Mouse (Mus musculus) lung, embryonic 15.5 days (tissue): ENCODE results near the gene Nox1. TPM values are rescaled to one million over a fixed set of nuclear protein-coding genes. Genes with fewer than 3 reads are reported as not detected.

ENCODE experiments used
- ATAC-seq: fragments of 200-750 bp; cut with Nextera tagmentation; 2 replicates; pipeline ENCODE4 v1.8.0; 2017; ENCODE audit warnings: moderate number of reproducible peaks, borderline replicate concordance; ENCODE audit not compliant: low FRiP score, low TSS enrichment; ENCODE audit errors: extremely low read depth
- H3K27ac ChIP-seq: fragments of 300-500 bp; sonication (generic); 2 replicates; pipeline ENCODE4 v1.5.1; 2015; ENCODE audit warnings: moderate library complexity, mild to moderate bottlenecking, inconsistent platforms
- H3K27me3 ChIP-seq: fragments of 300-500 bp; sonication (generic); 2 replicates; pipeline ENCODE4 v1.6.1; 2015; ENCODE audit warnings: inconsistent platforms
- H3K36me3 ChIP-seq: fragments of 300-500 bp; sonication (generic); 2 replicates; pipeline ENCODE4 v1.6.1; 2015; ENCODE audit warnings: inconsistent platforms
- H3K4me1 ChIP-seq: fragments of 300-500 bp; sonication (generic); 2 replicates; pipeline ENCODE4 v1.6.1; 2015; ENCODE audit warnings: inconsistent platforms
- H3K4me2 ChIP-seq: fragments of 300-500 bp; sonication (generic); 2 replicates; pipeline ENCODE4 v1.6.1; 2015; ENCODE audit warnings: inconsistent platforms, mild to moderate bottlenecking, moderate library complexity
- H3K4me3 ChIP-seq: fragments of 300-500 bp; sonication (generic); 2 replicates; pipeline ENCODE4 v1.5.1; 2015; ENCODE audit warnings: mild to moderate bottlenecking, inconsistent platforms
- H3K9ac ChIP-seq: fragments of 300-500 bp; sonication (generic); 2 replicates; pipeline ENCODE4 v1.6.1; 2015; ENCODE audit warnings: inconsistent platforms
- H3K9me3 ChIP-seq: fragments of 300-500 bp; sonication (generic); 2 replicates; pipeline ENCODE4 v1.6.1; 2016; ENCODE audit warnings: inconsistent platforms
- WGBS: fragments of 180-500 bp; shearing (Covaris S2); methylation state at CpG from one replicate; pipeline ENCODE4 v1.1.7; 2015; 5-methylcytosine and 5-hydroxymethylcytosine counted together
- microRNA-seq: library from miRNA; unstranded; fragments of <30 nt; microRNA quantifications from one replicate; pipeline ENCODE4, GENCODE M21; 2016
- polyA plus RNA-seq: library from polyadenylated mRNA; unstranded; fragments of >200 nt; fragmentation: Nextera tagmentation; extraction: Ambion mirVana; gene quantifications from 2 replicates; pipeline ENCODE4 v1.2.1, GENCODE M21; 2015

Gene Nox1
- polyA plus RNA-seq, 1 experiment from 2014 or later = 1.9 TPM

DNA sequence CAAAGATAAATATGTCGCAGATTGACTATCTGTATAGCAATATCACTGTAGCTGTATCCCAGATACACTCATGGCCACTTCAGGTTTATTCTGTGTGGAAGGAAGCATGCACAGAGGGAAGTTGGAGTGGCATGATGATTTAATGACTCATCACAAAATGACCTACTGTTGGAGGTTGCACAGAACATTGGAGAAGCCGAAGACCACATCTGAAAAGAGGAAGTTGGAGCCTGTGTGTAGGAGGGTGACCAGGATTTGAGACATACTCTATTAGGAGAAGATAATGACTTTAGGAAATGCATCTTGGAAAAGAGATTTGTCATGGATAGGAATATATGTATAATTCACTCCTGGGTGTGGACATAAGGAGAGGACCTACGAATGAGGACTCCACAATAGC lies 105.3 kb downstream of the Nox1 start:
- Histone ChIP-seq H3K9me3 (no peaks in the 10 kb centered on the region), H3K9ac (no peak overlapping the region), H3K27me3 (no peaks in the 10 kb centered on the region; the same call in 1 of the 2 replicates), H3K36me3 (no peaks in the 10 kb centered on the region), H3K4me3 (no peak overlapping the region), H3K4me1 (no peaks in the 10 kb centered on the region), H3K4me2 (no peak overlapping the region), H3K27ac (no peak overlapping the region)
- 54% methylated on average over 3 of the region's 3 CpGs for WGBS
- ATAC-seq = no peak

DNA sequence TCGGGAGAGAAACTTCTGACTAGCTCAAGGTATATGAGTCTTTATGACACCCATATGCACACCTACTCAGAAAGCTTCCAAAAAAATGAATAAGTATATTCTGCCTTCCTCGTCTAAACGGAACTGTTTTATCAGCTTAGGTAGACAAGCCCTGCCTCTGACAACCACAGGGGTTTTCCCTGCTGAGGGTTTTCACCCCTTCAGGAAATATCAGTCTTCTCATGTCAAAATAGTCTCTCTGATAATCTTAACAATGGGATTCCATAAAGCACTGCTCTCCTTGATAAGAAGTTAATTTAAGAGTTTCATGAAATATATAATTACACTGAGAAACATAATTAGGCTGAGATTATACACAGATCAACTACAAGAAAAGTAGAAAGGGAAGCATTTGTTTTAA lies 110.0 kb downstream of the Nox1 start:
- ATAC-seq = no peak
- no peak overlapping the region for H3K4me3 ChIP-seq
- WGBS = 43% methylated on average over 3 of the region's 3 CpGs

DNA sequence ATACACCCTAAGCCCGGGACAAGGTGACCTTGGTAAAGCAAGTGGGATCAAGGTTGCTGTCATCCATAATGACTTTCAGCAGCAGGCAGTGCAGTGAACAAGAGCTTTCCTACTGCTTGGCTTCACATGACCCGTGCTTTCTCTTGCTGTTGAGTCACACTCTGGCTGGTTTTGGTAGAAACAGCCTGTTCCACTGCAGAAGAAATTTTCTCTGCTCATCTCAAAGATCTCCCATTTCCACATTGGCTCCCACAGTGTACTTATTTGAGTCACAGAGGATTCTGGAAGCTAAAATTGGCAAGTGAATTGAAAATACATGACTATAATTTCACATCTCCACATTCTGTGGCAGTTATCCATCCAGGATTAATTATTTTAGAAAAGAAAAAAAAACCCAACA lies 119.1 kb downstream of the Nox1 start:
- Histone ChIP-seq H3K27ac (no peak overlapping the region), H3K4me2 (no peak overlapping the region), H3K4me3 (no peak overlapping the region), H3K9me3 (no peaks in the 10 kb centered on the region), H3K9ac (no peak overlapping the region), H3K36me3 (no peaks in the 10 kb centered on the region), H3K4me1 (no peaks in the 10 kb centered on the region), H3K27me3 (no peaks in the 10 kb centered on the region)
- no peak for ATAC-seq
- 58% methylated on average over 2 of the region's 2 CpGs for WGBS

More for the DNA sequence above, 110.0 kb downstream of the Nox1 start:
- Histone ChIP-seq H3K9ac (no peak overlapping the region), H3K9me3 (no peaks in the 10 kb centered on the region), H3K4me1 (no peaks in the 10 kb centered on the region), H3K27ac (no peak overlapping the region), H3K27me3 (no peaks in the 10 kb centered on the region), H3K36me3 (no peaks in the 10 kb centered on the region), H3K4me2 (no peak overlapping the region)

DNA sequence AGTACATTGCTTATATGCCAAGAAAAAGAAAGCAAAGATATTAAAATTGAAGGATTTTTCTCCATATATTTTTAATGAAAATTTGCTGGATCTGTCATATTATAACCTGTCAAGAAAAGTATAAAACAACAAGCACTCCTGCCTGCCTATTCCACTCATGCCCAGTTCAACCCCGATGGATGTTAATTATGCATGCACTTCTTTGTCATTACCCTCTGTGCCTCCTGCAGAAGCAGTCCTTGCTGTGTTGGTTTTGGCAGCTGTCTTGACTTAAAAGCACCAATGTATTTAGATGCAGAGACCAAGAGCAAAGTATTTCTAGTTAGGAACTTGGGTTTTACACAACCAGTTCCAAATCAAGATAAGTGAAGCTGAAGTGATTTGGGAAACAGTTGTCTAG lies 136.3 kb downstream of the Nox1 start:
- no peak for ATAC-seq
- no peaks in the 10 kb centered on the region for H3K9me3 ChIP-seq
- no peaks in the 10 kb centered on the region for H3K4me1 ChIP-seq
- H3K36me3 ChIP-seq = peaks cover 3% of the 10 kb centered on the region
- H3K27ac ChIP-seq = no peak overlapping the region
- H3K4me3 ChIP-seq = no peak overlapping the region
- no peak overlapping the region for H3K9ac ChIP-seq
- no peak overlapping the region for H3K4me2 ChIP-seq
- no peaks in the 10 kb centered on the region for H3K27me3 ChIP-seq
- WGBS = 82% methylated on average over 1 of the region's 1 CpGs

DNA sequence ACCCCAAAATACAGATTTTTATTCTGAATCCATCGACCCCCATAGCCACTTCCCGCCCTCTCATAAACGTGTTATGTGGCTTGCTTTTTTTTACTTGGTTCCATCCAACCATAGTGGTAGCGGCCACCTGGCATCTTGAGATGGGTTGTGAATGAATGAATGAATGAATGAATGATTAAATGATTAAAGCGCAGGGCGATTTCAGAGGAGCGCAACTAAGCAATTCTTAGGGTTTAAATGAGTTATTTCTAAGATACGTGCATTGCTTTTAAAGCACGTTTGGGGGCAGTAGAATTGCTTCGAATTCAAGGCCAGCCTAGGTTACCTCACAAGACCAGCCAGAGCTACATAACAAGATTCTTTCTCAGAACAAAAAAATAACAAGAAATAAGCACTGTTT lies 162.0 kb downstream of the Nox1 start:
- 18% methylated on average over 10 of the region's 10 CpGs for WGBS
- no peak for ATAC-seq
- H3K4me3 ChIP-seq = peak overlapping the region; percentile 65
- H3K4me1 ChIP-seq = no peaks in the 10 kb centered on the region
- peak overlapping the region; percentile 72 for H3K9ac ChIP-seq
- peaks cover 14% of the 10 kb centered on the region; the same call in 1 of the 2 replicates for H3K36me3 ChIP-seq
- no peaks in the 10 kb centered on the region for H3K9me3 ChIP-seq
- peak overlapping the region; percentile 54 for H3K4me2 ChIP-seq
- peak overlapping the region; percentile 92 for H3K27ac ChIP-seq
- H3K27me3 ChIP-seq = no peaks in the 10 kb centered on the region

DNA sequence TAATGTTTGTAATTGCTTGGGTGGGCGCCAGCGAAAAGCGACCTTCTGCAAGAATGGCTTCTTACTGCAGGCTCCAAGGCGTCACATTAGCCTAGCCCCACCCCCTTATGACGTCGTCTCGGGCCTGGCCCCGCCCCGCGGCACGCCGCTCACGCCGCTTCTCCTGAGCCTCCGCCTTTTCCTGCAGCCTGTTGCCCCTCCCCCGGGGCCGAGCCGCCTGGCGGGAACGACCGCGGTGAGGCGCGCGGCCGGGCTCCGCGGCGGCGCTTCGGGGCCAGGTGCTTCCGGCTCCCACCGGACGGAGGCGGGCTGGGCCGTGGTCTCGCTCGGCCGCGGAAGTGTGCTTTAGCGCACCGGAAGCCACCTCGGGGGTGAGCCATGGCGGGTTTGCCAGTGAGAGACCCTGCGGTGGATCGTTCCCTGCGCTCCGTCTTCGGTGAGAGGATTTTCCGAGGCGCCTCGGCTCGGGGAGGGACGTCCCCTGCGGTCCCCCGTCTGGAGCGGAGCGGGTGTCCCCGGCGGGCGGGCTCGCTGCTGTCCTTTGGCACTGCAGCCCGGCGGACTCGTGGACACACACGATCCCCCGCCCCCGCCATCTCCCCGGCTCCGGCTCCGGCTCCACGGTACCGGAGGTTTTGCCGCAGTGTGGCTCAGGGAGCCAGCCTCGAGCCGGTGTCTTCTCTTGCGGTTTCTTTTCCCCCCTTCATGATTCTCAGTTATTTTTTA lies 162.6 kb downstream of the Nox1 start, which contains the start of gene Cstf2:
TSS of gene Cstf2 (plus strand) at position 201 of the 726 bp plus-strand sequence.
- Histone ChIP-seq H3K27me3 (no peaks in the 10 kb centered on the region), H3K27ac (peak within 1 kb of the TSS; percentile 92), H3K4me1 (no peaks in the 10 kb centered on the region), H3K9ac (peak within 1 kb of the TSS; percentile 72), H3K4me2 (peak within 1 kb of the TSS; percentile 54), H3K36me3 (peaks cover 14% of the 10 kb centered on the region; the same call in 1 of the 2 replicates), H3K4me3 (peak within 1 kb of the TSS; percentile 65), H3K9me3 (no peaks in the 10 kb centered on the region)
- peak; percentile 99 for ATAC-seq
- 23% methylated on average over 61 of the region's 77 CpGs for WGBS

DNA sequence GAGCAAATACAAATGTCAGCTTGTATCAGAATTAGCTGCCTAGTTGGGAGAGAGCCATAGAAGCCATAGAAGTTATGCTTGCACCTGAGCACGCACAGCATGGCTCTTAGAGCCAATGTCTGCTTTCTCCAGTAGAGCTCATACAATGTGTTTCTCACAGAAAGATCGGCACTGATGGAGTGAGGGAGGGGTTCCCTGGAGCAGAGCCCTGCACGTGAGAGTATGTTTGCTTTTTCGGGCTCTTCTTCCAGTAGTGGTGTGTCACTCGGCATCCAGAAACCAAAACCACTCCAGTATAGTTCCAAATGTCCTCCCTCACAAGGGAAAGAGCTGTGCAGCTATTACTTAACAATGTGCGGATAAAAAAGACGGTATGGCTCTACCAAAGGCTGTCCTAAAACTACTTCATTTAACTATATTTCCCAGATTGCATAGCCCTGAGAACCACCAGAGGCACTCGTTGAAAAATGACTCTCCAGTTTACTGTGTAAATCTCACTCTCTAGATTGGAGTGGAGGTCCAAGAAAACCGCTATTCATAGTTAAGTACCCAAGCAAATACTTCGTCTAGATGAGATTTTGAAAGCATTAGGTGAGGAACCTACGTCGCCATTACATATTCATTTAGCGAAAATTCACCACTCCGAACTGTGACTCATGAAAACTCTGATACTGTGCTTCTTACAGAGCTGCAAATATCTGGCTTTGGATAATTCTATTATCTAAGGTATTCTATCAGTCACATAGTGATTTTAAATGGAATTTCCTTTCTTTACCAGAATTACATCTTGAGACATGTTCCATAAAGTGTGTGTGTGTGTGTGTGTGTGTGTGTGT lies 163.5 kb downstream of the Nox1 start:
- H3K4me1 ChIP-seq = no peaks in the 10 kb centered on the region
- peak overlapping the region; percentile 92 for H3K27ac ChIP-seq
- H3K27me3 ChIP-seq = no peaks in the 10 kb centered on the region
- peaks cover 14% of the 10 kb centered on the region; the same call in 1 of the 2 replicates for H3K36me3 ChIP-seq
- peak overlapping the region; percentile 65 for H3K4me3 ChIP-seq
- no peak overlapping the region for H3K9ac ChIP-seq
- H3K4me2 ChIP-seq = peak overlapping the region; percentile 41
- 46% methylated on average over 14 of the region's 14 CpGs for WGBS
- no peaks in the 10 kb centered on the region for H3K9me3 ChIP-seq
- ATAC-seq = peak; percentile 19; the same call in 1 of the 2 replicates

DNA sequence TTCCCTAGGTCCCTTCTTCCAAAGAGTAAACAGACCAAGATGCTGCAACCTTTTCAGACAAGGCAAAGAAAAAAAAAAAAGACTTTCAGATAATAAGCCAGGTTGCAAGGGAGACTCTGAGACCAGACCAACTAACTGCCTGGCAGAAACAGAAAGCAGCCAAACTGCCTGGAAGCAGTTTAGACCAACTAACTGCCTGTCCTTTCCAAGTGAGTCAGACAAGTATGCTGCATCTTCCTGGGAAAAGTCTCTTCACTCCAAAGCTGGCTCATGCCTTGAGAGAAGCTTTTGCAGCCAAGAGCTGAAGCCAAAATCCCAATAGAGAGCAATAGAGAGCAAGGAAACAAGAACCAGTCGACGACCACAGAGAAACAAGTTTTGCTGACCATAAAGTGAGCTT lies 164.9 kb downstream of the Nox1 start:
- Histone ChIP-seq H3K9ac (no peak overlapping the region), H3K9me3 (no peaks in the 10 kb centered on the region), H3K27me3 (no peaks in the 10 kb centered on the region), H3K36me3 (0 out of 2 replicates have a peak, but pooled peaks cover 4% of the 10 kb centered on the region), H3K4me2 (no peak overlapping the region), H3K27ac (no peak overlapping the region), H3K4me3 (no peak overlapping the region), H3K4me1 (no peaks in the 10 kb centered on the region)
- WGBS = 80% methylated on average over 2 of the region's 2 CpGs
- ATAC-seq = no peak

DNA sequence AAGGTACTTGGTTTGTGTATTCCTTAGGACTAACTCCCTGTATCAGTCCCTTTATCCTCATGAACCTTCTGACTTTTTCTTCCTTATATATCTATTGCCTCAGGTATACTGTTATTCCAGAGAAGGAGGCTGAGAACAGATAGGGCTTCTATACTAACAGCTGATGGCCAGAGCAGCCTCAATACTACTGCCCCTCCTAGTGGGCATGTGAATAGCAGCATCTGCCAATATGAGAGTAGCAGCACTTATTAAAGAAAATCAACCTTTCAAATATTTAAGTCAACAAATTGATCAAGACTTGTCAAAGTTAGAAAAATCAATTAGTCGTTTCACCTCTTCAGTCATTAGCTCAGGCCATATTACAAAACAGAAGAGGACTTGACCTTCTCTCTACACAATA lies 172.8 kb downstream of the Nox1 start:
- no peaks in the 10 kb centered on the region for H3K36me3 ChIP-seq
- no peaks in the 10 kb centered on the region for H3K9me3 ChIP-seq
- no peak for ATAC-seq
- H3K27me3 ChIP-seq = no peaks in the 10 kb centered on the region
- no peak overlapping the region for H3K9ac ChIP-seq
- 47% methylated on average over 1 of the region's 1 CpGs for WGBS
- H3K4me1 ChIP-seq = no peaks in the 10 kb centered on the region
- H3K4me3 ChIP-seq = no peak overlapping the region
- no peak overlapping the region for H3K27ac ChIP-seq
- no peak overlapping the region for H3K4me2 ChIP-seq

Small RNA genes lying within 50 kb of the gene (microRNA-seq; reads per million reads assigned to microRNA genes)
- not detected for gene Mir3112

Other genes starting within 250 kb of the Nox1 start
- gene Sytl4, start 240.1 kb downstream of the Nox1 start, polyA plus RNA-seq = 6.0 and 6.3 TPM in 2 replicates
- gene Cstf2, start 162.8 kb downstream of the Nox1 start, polyA plus RNA-seq = 48.1 and 48.9 TPM in 2 replicates
- gene Xkrx, start 59.9 kb downstream of the Nox1 start, polyA plus RNA-seq = 0.22 and 0.36 TPM in 2 replicates
- gene Arl13a, start 34.5 kb downstream of the Nox1 start, polyA plus RNA-seq = 0.09 TPM in 1 of 2 replicates, not detected in the other
- 18.5 and 21.7 TPM in 2 replicates for gene Trmt2b, start 55.0 kb upstream of the Nox1 start, polyA plus RNA-seq
- 3.9 and 4.8 TPM in 2 replicates for gene Tmem35a, start 73.3 kb upstream of the Nox1 start, polyA plus RNA-seq
- 34.7 and 35.3 TPM in 2 replicates for gene Cenpi, start 86.1 kb upstream of the Nox1 start, polyA plus RNA-seq
- gene Drp2, start 182.6 kb upstream of the Nox1 start, polyA plus RNA-seq = 0.49 and 0.67 TPM in 2 replicates